Mouse (Mus musculus): Measurements from ENCODE around the gene Mnt.

GRCm38 (mm10) chr11:74822746-74823440 is 7.8 kb upstream of the Mnt start:
- TF ChIP-seq CTCF (IDR thresholded peaks at IDR 0.05; ENCODE audit: extremely low read depth, insufficient read depth, low read length) (no peak), POLR2A (IDR thresholded peaks at IDR 0.05; ENCODE audit: extremely low read depth, insufficient read depth, low read length) (no peak)

Data from cortical plate, adult 2 months (tissue).